Mouse (Mus musculus) mouse trophoblast stem cell (cell line): ENCODE measurements around the gene Wdr60.
"Not testable (repeated sequence)": the region's sequence is repeated elsewhere in the genome, so short reads cannot be mapped to it uniquely, and the experiment has no call there.

Source experiments
- in situ Hi-C, 2 experiments: fragments of 300-500 bp; cut with MseI, MboI; formaldehyde crosslinking; loops; 2 replicates in 1 of 2; 3 replicates in 1 of 2; pipeline ENCODE4 v1.15.1; 2025

Wdr60 gene

DNA sequence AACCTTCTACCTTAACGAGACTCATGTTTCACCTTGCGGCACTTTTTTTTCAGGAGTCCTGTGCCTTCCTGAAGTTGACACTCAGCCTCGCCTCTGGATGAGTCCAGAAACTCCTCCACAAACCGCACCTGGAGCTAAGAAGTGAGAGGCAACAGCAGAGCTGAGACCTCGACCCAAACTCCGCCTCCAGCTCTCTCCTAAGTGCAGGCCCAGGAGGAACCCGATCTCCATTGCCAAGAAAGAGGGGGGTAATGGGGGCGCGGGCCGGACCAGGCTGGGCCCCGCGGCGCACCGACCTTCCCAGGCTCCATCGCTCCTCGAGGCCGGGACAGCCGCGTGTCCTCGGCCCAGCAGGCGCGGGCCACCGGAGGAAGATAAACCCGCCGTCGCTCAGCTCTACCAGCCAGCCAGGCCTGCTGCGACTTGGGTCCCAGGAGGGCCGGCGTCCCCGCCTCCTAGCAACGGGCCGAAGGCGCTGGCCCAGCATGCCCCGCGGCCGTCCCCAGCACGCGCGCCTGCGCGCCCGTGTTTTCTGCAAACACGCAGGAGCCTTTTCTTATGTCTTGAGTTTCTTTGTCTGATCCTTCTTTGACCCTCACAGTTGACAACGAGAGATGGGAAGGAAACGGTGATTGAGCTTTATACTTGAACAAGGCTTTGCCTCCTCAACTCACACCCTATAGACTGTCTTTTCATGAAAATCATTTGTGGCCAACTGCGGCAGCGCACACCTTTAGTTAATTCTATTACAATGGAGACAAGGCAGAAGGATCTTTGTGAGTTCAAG lies at the start of gene Wdr60:
TSS of gene Wdr60 (minus strand) at position 468 of the 787 bp plus-strand sequence.
- in situ Hi-C loops, result no loop called here

DNA sequence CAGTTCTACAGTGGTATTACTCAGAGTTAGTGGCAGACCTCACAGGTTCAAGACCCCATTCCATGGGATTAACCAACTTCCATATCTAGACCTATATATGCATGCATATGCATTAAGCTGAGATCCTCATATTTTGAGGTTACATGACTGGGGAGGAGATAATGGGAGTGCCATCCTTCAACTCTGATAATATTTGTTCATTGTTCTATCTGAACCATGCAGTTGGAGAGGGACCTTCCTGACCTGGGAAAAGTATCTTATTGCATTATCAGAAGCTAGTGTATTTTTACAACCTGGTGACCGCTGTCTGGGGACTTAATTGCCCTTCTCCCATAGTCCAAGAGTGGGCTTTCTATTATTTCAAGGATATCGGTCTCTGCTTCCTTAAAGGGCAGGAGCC lies 45.8 kb upstream of the Wdr60 start:
- in situ Hi-C loops, result no loop called here

DNA sequence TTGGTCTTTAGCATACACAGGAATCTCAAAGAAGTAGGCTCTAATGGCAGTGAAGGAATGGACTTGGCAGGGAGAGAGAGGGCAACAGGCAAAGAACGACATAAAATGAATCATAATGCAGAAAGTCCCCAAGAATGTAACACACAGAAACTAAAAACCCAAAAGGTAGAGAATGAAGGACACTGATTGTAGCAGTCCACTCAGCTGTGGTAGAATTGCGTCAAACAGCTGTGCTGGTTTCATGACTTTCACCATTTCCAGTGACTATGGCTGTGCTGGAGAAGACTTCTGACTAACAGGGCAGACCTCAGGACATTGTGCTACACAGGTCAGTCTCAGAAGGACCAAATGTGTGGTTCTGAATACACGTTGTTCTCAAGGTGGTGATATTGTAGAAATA lies 45.0 kb upstream of the Wdr60 start:
- in situ Hi-C loops, result no loop called here

DNA sequence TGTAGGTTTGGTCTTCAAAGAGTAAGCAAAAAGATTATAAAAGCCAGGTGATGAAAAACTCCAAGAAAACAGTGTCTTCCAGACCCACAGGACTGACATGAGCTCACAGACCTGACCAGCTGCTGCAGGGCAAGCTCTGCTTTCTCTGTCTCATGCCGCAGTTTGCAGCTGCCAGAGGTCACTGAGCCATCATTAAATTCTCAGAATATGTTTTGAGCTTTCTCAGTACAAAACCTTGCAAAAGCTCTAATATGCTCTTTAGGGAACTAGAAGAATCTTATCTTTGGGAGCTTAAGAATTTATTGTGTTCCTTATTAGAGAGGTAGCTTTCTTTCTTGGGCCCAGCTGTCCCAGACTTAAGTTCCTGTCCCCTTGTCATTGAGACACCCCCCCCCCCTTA lies 43.2 kb upstream of the Wdr60 start:
- in situ Hi-C loops, result no loop called here

DNA sequence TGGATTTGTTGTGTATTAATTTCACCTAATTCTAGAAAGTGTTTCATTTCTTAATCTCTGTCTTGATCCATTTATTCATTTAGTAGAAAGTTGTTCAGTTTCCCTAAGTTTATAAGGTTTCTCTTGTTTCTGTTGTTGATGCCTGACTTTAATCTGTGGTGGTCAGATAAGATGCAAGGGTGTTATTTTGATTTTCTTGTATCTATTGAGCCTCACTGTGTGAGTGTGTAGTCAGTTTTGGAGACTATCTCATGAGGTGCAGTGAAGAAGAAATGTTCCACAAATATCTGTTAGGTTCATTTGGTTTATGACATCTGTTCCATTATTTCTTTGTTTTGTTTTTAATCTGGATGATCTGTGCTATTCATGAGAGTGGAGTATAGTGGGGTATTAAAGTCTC lies 39.4 kb upstream of the Wdr60 start:
- in situ Hi-C loops, result no loop called here

DNA sequence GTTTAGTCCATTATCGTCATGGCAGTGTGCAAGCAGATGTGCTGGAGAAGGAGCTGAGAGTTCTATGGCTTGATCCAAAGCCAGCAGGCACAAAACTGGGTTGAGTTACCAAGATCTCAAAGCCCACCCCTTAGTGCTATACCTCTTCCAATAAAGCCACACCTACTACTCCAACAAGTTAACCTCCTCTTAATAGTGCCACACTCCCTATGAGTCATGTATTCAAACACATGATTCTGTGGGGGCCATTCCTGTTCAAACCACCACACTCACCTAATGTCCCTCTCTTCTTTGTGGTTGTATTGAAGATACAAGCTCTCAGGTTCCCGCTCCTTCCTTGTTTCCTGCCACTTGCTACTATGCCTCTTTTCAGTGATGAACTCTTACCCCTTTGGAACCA lies 37.1 kb upstream of the Wdr60 start:
- in situ Hi-C loops, result no loop called here

DNA sequence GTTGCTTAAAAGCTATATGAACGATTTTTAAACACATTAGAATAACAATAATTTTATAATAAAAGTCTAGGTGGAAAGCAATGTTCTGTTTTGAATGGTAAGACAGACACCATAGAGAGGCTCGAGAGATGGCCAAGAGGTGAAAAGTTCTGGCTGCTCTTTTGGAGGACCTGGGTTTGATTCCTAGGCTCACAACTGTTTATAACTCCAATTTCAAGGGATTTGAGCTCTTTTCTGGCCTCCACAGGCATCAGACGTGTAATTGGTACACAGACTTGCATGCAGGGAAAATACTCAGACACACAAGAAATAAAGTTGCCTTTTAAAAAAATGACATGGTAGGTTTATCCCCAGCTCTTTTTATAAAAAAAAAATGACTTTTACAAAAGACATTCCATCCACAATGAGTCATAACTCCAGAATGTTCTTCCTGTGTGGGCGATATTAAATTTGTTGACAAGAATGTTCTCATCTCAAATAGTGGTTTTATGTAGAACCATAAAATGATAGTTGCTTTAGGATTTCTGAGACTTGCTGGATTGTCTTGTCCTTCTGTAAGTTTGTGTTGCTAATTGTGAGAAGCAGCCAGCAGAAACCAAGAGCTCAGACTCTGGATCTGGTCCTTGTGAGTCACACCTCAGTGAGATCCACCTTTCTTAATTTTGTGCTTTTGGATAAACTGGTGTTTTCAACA lies 30.9 kb upstream of the Wdr60 start:
- in situ Hi-C loops, result no loop called here

DNA sequence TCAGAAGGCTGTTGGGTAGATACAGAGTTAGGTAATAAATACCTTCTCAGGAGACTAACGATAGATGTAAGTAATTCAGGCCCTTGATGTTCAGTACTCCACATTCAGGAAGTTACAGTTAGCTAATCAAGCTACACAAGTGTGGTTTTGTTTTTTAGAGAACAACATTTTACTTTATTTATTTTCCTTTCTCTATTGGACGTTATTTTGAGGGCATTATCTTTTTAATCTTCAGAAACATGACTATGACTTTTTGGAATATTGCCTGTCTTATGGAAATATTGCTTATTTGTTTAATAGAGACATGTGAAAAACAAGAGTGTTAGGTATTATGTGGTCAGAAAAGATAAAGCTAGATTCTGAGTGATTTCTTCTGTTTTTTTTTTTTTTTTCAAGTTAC lies 30.4 kb upstream of the Wdr60 start:
- in situ Hi-C loops, result no loop called here

DNA sequence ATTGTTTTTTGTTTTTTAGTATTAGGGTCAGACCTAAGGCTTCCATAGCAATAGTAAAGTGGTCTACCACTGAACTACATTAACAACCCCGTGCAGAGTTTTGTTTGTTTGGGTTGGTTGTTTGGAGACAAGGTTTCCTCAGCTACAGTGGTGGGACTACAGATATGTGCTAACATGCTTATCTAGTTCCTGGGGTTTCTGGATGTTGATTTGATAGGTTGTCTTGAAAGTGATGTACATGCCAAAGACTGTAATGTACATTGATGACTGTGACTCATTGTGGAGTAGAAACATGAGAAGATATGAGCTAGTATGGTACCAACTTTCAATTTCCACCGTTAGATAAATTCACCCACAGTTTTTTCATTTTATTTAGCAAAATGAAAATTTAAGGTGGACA lies 20.7 kb upstream of the Wdr60 start:
- in situ Hi-C loops, result no loop called here

DNA sequence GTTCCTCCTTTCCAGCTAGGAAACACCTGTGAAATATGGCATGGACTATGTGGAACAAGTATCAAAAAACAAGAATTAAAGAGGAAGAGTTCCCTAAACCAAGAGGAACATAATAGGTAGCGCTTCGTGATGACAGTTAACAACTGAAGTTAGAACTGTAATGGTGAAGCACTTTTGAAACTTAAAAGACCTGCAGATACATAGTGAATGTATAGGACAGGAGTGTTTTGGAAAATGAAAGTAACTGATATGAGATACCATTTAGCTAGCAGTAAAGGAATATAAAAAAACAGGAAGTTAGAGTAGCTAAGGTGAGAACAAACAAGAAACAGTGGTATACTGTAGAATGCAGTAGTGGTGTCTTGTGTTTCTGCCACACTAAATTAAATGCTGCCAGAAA lies 20.0 kb upstream of the Wdr60 start:
- in situ Hi-C loops, result no loop called here

DNA sequence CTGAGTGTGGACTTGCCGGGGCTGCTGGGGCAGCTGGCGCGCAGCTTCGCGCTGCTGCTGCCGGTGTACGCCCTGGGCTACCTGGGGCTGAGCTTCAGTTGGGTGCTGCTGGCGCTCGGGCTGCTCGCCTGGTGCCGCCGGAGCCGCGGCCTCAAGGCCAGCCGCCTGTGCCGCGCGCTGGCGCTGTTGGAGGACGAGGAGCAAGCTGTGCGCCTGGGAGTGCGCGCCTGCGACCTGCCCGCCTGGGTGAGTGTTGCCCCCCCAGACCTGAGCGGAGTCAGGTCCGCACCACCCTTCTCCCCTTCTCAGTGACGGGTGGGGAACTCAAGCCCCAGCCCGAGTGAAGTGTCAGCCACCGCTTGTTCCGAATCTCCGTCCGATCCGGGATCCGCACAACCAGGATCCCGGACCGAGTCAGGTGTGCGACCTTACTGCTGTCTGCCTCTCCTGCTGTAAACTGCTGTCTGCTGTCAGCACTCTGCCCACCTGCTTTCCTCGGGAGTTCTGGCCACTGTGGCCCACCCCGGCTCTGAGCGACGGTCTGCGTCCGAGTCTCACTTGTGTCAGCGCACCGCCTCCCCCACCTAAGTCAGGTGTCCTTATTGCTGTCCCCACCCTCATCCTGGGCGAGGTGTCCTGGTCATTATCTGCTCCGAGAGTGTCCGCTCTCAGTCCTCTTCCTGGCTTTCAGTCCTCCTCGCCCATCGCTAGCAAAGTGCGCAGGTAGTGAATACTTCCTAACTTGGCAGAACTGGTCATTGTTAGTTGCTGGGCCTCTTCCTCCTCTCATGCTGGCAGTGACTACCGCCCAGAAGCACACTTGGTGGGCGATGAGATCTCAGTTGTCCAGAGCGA lies 18.8 kb upstream of the Wdr60 start:
- in situ Hi-C loops, result no loop called here

DNA sequence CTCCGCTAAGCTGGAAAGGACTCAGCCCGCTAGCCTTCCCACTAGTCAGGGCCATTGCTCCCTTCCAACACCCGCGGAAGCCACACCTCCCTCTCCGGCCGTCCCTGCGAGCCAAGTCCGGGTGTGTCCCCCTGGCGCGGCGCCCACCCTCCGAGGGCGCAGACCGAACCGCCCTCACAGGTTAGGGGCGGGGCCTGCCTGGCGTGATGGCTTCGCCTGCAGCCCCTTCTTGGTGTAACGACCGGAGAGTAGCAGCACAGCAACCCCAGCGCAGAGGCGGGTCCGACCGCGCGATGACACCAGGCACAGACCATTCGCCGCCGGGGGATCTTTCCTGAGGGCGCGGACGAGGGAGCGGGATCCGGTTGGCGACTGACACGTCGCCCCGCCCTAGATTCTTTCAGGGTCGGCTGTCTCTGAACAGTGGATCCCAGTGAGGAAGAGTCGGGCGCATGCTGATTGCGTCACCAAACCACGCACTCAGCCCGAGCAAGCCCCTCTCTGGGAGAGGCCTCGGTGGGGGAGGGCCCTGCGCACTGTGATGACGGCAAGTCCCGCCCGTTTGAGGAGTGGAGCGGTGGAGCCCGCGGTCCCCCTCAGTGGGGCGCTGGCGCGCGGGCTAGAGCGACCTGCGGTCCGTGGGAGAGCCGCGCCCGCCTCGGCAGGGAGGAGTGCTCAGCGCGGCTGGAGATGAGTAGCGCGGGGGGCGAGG lies 18.0 kb upstream of the Wdr60 start, which contains the start of gene Esyt2:
TSS of gene Esyt2 (plus strand) at position 544 of the 712 bp plus-strand sequence.
- in situ Hi-C loops, result no loop called here

DNA sequence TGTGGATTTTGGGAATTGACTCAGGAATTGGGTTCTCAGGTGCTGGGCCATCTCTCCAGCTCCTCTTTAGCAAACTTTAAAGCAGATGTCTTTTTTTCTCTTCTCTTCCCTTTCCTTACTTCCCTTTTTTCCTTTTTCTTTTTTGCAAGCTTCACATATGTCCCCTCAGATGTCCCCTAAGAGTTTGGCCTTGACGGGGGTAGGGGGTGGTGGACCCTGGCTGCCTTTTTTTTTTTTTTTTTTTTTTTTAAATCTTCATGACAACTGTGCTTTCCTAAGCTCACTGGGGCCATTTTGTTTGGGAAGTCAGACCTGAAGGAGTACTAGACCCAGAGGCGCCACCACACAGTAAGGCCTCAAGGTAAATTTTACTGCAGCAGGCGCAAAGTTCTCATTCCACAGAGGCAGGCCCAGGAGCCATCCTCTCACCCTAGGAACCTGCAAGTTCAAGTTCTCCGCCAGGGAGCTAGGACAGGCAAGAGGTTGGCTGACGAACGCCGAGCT lies 17.4 kb upstream of the Wdr60 start:
- in situ Hi-C loops, result no loop called here

DNA sequence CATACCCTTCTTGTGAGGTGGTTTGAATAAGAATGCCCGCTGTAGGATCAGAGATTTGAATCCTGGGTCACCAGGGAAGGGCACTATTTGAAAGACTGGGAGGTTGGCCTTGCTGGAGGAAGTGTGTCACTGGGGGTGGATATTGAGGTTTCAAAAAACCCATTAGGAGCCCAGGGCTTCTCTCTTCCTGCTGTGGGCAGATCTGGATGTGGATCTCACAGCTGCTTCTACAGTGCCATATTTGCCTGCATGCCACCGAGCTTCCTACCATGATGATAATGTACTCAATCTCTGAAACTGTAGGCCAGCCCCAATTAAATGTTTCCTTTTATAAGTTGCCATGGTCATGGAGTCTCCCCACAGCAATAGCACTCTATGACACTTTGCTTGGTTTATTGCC lies 16.4 kb upstream of the Wdr60 start:
- in situ Hi-C loops, result no loop called here

DNA sequence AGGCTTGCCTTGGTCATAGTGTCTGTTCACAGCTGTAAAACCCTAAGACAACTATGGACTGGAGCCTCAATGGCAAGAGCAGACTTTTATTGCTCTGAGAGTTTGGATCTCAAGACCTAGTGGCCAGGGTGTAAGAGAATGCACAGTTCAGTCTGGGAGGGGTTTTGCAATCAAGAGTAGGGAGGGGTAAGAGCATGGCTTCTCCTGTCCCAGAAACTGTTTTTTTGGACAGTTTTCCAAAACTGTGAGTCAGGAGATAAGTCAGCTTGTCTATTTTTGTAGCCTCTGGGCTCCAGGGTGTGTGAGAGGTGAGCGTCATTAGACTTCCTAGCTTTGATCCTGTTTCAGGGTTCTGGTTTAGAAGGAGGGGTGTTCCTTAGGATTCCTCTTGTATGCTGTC lies 15.7 kb upstream of the Wdr60 start:
- in situ Hi-C loops, result no loop called here

DNA sequence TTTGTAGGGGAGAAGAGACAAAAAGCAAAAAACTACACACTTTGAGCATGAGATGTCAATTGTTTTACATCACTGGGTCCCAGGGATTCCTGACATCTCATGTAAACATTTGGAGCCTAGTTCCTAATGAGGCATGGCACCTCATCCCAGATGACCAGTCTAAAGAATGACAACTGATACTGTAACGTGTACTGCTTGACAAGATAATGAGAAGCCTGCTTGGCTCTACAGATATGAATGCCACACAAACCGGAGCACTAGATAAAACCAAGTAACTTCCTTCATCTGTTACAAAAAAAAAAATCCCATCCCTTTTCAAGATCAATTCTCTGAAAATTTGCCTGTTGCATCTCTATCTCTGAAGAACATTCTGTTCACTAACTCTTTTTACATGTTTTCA lies 14.1 kb upstream of the Wdr60 start:
- in situ Hi-C loops, result no loop called here

DNA sequence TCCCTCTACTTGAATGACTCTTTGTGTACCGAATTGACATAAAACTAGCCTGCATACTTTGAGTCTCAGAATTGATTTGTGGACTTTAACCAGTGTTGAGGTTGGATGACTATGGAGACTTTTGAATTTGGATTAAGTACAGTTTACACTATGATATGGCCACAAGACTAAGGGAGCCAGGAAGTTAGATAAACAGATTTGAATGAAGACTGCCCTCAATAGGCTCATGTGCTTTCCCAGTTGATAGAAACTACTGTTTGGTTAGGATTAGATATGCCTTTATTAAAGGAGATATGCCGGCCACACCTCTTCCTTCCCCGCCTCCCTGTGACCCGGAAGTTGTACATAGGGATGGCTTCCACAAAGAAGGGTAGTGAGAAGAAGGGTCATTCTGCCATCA lies 12.8 kb upstream of the Wdr60 start:
- in situ Hi-C loops, result no loop called here

DNA sequence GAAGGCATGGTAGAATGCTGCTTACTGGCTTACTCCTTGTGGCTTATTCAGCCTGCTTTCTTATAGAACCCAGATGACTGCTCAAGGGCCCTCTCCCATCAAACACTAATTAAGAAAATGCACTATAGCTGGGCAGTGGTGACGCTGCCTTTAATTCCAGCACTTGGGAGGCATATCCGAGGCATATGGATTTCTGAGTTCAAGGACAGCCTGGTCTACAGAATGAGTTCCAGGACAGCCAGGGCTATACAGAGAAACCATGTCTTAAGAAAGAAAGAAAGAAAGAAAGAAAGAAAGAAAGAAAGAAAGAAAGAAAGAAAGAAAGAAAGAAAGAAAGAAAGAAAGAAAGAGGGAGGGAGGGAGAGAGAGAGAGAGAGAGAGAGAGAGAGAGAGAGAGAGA lies 12.3 kb upstream of the Wdr60 start, which contains the start of gene Gm11027:
TSS of gene Gm11027 (plus strand) at position 301 of the 400 bp plus-strand sequence.
- in situ Hi-C loops, result not testable (repeated sequence)

DNA sequence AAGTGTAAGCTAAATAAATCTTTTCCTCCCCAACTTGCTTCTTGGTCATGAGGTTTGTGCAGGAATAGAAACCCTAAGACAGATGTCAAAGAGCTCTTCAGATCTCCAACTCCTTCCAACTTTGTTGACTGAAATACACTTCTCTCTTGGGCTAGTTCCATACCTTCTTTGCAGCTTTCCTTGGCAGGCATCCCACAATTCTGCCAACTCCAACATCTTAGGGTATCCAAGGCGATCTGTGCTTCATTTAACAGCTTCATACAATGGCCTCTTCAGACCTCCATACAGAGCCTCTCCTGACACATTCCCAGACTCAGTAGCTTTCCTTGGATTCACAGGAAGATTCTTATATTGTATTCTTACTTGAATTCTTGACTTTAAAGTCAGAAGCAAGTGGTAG lies 10.9 kb upstream of the Wdr60 start:
- in situ Hi-C loops, result no loop called here

DNA sequence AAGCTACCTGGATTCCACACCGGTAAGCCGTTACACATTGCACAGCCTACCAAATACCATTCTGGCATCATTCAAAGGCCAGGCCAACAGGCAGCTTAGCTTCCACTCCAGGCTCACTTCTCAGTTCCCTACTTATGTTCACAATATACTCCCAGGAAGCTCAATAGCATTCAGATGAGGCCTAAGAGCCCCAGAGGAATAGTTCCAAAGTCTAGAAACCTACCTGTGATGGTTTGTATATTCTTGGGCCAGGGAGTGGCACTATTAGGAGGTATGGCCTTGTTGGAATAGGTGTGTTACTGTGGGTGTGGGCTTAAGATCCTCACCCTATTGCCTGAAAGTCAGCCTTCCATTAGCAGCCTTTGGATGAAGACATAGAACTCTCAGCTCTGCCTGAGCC lies 8.2 kb upstream of the Wdr60 start:
- in situ Hi-C loops, result no loop called here

DNA sequence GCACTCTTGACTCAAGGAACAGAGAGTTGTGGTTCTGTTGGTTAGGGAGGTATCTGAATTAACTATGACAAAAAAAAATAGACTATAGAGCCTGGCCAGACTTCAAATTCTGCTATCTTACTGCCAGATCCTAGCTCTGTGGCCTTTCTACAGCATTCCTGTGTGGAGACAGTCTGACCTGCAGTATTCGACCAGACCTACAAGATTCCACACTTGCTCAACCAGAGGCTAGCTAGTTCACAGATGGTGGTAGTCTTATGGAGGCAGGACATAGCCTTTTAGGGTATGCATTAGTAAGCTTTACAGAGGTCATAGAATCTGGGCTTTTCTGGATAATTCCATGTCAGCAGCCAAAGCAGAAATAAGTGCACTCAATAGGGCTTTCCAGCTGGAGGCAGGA lies 7.7 kb upstream of the Wdr60 start:
- in situ Hi-C loops, result no loop called here
